In the genomic region with DNA sequence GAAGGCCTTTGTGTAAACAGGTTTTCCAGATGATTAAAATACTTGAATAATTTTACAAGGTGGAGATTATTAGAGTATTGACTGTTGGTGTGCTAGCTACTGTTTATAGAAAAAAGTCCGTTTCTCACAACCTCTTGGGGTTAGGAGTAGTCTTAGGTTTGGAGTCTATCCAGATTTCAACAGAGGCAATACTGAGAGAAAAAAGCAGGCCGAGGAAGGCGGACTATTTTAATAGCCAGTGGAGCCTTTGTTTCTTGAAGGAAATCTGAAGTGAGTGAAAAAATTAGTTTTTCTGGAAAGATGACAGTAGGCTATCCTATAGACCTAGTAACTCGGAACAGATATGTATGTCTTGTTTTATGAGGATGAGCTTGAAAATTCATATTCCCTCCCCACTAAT, we compare ENCODE assay signal across 1 mouse cellular context.
TF ChIP-seq lines count a peak whose summit lies in the region.

No protein-coding gene starts in this region.

TF ChIP-seq in CH12.LX, 34 proteins besides CTCF, POLR2A, EP300 and RAD21:
- TF ChIP-seq CHD2 (IDR thresholded peaks at IDR 0.05; ENCODE audit: low read length) (no peak), NRF1 (IDR thresholded peaks at IDR 0.05; ENCODE audit: low read depth, low read length) (no peak), ZNF384 (IDR thresholded peaks at IDR 0.05; ENCODE audit: low read depth, low read length) (no peak), ZKSCAN1 (IDR thresholded peaks at IDR 0.05; ENCODE audit: borderline replicate concordance, low read depth, low read length) (no peak), POLR2AphosphoS2 (IDR thresholded peaks at IDR 0.05; ENCODE audit: low read depth, low read length) (no peak), CHD1 (IDR thresholded peaks at IDR 0.05; ENCODE audit: low read depth, low read length) (no peak), UBTF (IDR thresholded peaks at IDR 0.05; ENCODE audit: low read depth, low read length) (no peak), RCOR1 (conservative IDR thresholded peaks at IDR 0.05; ENCODE audit: low read depth, low read length) (no peak), ELF1 (IDR thresholded peaks at IDR 0.05; ENCODE audit: low read depth, low read length) (no peak)
